Mouse (Mus musculus) heart, embryonic 13.5 days (tissue): ENCODE results near the gene Ugt2b35. TPM values are rescaled to one million over a fixed set of nuclear protein-coding genes. Genes with fewer than 3 reads are reported as not detected.
"Not testable (repeated sequence)": the region's sequence is repeated elsewhere in the genome, so short reads cannot be mapped to it uniquely, and the experiment has no call there.

ENCODE experiments used
- ATAC-seq: fragments of 200-750 bp; cut with Nextera tagmentation; 2 replicates; pipeline ENCODE4 v1.8.0; 2017; ENCODE audit warnings: moderate TSS enrichment; ENCODE audit not compliant: insufficient number of reproducible peaks, low FRiP score, low TSS enrichment; ENCODE audit errors: extremely low read depth
- H3K27ac ChIP-seq: fragments of 300-500 bp; sonication (generic); replicated peaks from 2 replicates; pipeline ENCODE4 v1.5.1; 2015; ENCODE audit warnings: moderate library complexity, mild to moderate bottlenecking, inconsistent platforms
- H3K27me3 ChIP-seq: fragments of 300-500 bp; sonication (generic); replicated peaks from 2 replicates; pipeline ENCODE4 v1.6.1; 2015; ENCODE audit warnings: mild to moderate bottlenecking, inconsistent platforms
- H3K36me3 ChIP-seq: fragments of 300-500 bp; sonication (generic); 2 replicates; pipeline ENCODE4 v1.6.1; 2015; ENCODE audit warnings: mild to moderate bottlenecking, inconsistent platforms
- H3K4me1 ChIP-seq: fragments of 300-500 bp; sonication (generic); 2 replicates; pipeline ENCODE4 v1.6.1; 2015; ENCODE audit warnings: inconsistent platforms
- H3K4me2 ChIP-seq: fragments of 300-500 bp; sonication (generic); 2 replicates; pipeline ENCODE4 v1.6.1; 2015; ENCODE audit warnings: inconsistent platforms, mild to moderate bottlenecking, moderate library complexity
- H3K4me3 ChIP-seq: fragments of 300-500 bp; sonication (generic); 2 replicates; pipeline ENCODE4 v1.5.1; 2015; ENCODE audit warnings: moderate library complexity, mild to moderate bottlenecking, inconsistent platforms
- H3K9ac ChIP-seq: fragments of 300-500 bp; sonication (generic); 2 replicates; pipeline ENCODE4 v1.6.1; 2015; ENCODE audit warnings: inconsistent platforms, mild to moderate bottlenecking, moderate library complexity
- H3K9me3 ChIP-seq: fragments of 300-500 bp; sonication (generic); 2 replicates; pipeline ENCODE4 v1.6.1; 2016; ENCODE audit warnings: inconsistent platforms
- WGBS: fragments of 180-500 bp; shearing (Covaris S2); methylation state at CpG from one replicate; pipeline ENCODE4 v1.1.7; 2015; ENCODE audit warnings: mixed read lengths; 5-methylcytosine and 5-hydroxymethylcytosine counted together
- polyA plus RNA-seq: library from polyadenylated mRNA; unstranded; fragments of >200 nt; fragmentation: Nextera tagmentation; extraction: Ambion mirVana; gene quantifications from 2 replicates; pipeline ENCODE4 v1.2.1, GENCODE M21; 2015

Ugt2b35 gene
- not detected in 2 replicates for polyA plus RNA-seq

- ATAC-seq: no peak
- 53% methylated on average over 4 of the region's 4 CpGs for WGBS
Measured at GRCm38 (mm10) chr5:87000395-87001073, at the start of gene Ugt2b35. Gene Ugt2b35, plus strand, starts transcription at chr5:87000860.

GRCm38 (mm10) chr5:86960504-86960903 is 40.2 kb upstream of the Ugt2b35 start:
- H3K4me2 ChIP-seq: no peak overlapping the region
- no peaks in the 10 kb centered on the region for H3K36me3 ChIP-seq
- no peak overlapping the region for H3K4me3 ChIP-seq
- H3K9ac ChIP-seq: no peak overlapping the region
- H3K4me1 ChIP-seq: no peaks in the 10 kb centered on the region
- H3K27me3 ChIP-seq: no peaks in the 10 kb centered on the region
- WGBS: 67% methylated on average over 3 of the region's 3 CpGs
- H3K9me3 ChIP-seq: no peaks in the 10 kb centered on the region
- no peak for ATAC-seq
- H3K27ac ChIP-seq: no peak overlapping the region

More at GRCm38 (mm10) chr5:87000395-87001073, at the start of gene Ugt2b35:
- Histone ChIP-seq H3K9ac (no peak within 1 kb of the TSS), H3K27ac (no peak within 1 kb of the TSS), H3K36me3 (no peaks in the 10 kb centered on the region), H3K27me3 (no peaks in the 10 kb centered on the region), H3K9me3 (no peaks in the 10 kb centered on the region), H3K4me1 (no peaks in the 10 kb centered on the region), H3K4me2 (no peak within 1 kb of the TSS), H3K4me3 (no peak within 1 kb of the TSS)

DNA sequence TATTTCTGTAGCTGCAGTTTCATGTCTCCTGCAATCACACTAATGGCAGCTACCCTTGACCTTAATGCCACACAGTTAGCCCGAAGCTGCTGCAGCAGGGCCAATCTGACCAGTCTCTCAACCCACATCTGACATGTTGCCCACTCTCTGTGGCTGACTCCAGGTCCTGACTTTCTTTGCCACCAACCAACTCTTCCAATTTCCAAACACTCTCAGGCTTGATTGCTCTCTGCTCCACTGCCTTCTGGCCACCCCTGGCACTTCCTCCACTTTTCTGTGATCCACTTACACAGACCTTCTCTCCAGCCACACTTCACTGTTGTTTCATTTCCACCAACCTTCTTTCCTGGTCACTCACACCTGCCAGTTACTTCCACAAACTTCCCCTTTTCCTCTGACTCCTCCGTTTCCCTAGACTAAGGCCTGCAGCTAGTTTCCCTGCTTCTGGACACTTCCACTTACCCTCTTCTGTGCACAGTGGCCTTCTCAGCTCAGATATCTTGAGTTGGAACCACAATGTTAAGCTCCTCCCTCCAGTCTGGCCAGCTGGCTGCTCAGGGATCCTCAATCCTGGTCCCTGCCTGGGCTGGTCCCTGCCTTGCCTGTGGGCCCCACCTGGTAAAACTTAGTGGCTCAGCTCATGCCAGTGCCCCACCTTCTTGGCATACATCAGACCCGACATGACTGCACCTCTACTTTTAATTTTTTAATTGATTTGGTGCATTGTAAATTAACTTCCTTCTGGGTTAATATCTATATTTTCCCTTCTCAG is 38.9 kb upstream of the Ugt2b35 start:
- WGBS: 51% methylated on average over 3 of the region's 3 CpGs
- Histone ChIP-seq H3K27me3 (no peaks in the 10 kb centered on the region), H3K9ac (no peak overlapping the region), H3K4me2 (no peak overlapping the region), H3K4me3 (no peak overlapping the region), H3K27ac (no peak overlapping the region), H3K4me1 (no peaks in the 10 kb centered on the region), H3K36me3 (no peaks in the 10 kb centered on the region), H3K9me3 (no peaks in the 10 kb centered on the region)
- no peak for ATAC-seq

GRCm38 (mm10) chr5:86962849-86963248 is 37.8 kb upstream of the Ugt2b35 start:
- H3K9me3 ChIP-seq, H3K4me1 ChIP-seq, H3K27ac ChIP-seq, H3K4me2 ChIP-seq, ATAC-seq, H3K4me3 ChIP-seq, H3K9ac ChIP-seq, H3K36me3 ChIP-seq, H3K27me3 ChIP-seq: not testable (repeated sequence)
- WGBS: 68% methylated on average over 1 of the region's 1 CpGs

DNA sequence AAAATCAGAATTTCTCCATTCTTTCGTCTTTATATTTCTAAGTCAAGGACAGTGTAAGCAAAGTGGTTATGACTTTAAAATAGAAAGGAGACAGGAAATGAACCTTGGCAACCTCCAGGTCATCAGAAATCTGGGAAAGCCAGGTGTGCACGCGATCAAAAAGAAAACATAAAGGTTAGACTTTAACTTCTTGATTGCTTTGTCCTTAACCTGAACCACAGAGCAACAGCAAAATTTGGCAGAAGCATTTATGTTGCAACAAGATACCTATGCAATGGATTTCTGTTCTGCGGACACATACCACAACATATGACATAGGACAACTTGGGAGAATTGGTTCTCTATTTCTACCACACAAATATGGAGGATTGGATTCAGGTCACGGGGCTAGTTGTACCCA is 33.4 kb upstream of the Ugt2b35 start:
- H3K9ac ChIP-seq, H3K4me2 ChIP-seq, H3K9me3 ChIP-seq, ATAC-seq, H3K27ac ChIP-seq, H3K4me1 ChIP-seq, H3K27me3 ChIP-seq, H3K4me3 ChIP-seq, H3K36me3 ChIP-seq: not testable (repeated sequence)
- WGBS: 82% methylated on average over 5 of the region's 5 CpGs

DNA sequence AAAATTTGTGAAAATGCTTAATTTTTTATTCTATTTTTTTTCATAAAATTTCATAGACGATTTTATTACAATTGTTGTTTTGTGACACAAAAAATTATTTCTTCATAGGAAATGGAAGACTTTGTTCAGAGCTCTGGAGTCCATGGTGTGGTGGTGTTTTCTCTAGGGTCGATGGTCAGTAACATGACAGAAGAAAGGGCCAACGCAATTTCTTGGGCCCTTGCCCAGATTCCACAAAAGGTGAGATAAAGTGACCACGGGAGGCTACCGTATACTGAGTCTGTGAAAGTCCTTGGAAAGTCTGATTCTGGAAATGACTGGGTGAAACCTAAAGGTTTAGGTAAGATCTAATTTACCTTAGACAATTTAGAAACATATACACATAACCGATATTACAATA is 4.1 kb downstream of the Ugt2b35 start:
- no peak overlapping the region for H3K9ac ChIP-seq
- no peaks in the 10 kb centered on the region for H3K4me1 ChIP-seq
- no peaks in the 10 kb centered on the region for H3K36me3 ChIP-seq
- H3K9me3 ChIP-seq: no peaks in the 10 kb centered on the region
- H3K27me3 ChIP-seq: no peaks in the 10 kb centered on the region
- ATAC-seq: no peak
- H3K27ac ChIP-seq: no peak overlapping the region
- no peak overlapping the region for H3K4me2 ChIP-seq
- no peak overlapping the region for H3K4me3 ChIP-seq
- WGBS: 38% methylated on average over 6 of the region's 6 CpGs

- Histone ChIP-seq H3K36me3 (no peaks in the 10 kb centered on the region), H3K27me3 (no peaks in the 10 kb centered on the region), H3K4me2 (no peak overlapping the region), H3K9ac (no peak overlapping the region), H3K4me3 (no peak overlapping the region), H3K4me1 (no peaks in the 10 kb centered on the region), H3K27ac (no peak overlapping the region), H3K9me3 (no peaks in the 10 kb centered on the region)
- 77% methylated on average over 3 of the region's 3 CpGs for WGBS
- no peak for ATAC-seq
Measured at GRCm38 (mm10) chr5:87015477-87015876, 14.8 kb downstream of the Ugt2b35 start.

- Histone ChIP-seq H3K36me3 (no peaks in the 10 kb centered on the region), H3K4me2 (no peak overlapping the region), H3K9me3 (no peaks in the 10 kb centered on the region), H3K27ac (no peak overlapping the region), H3K4me1 (no peaks in the 10 kb centered on the region), H3K4me3 (no peak overlapping the region), H3K27me3 (no peaks in the 10 kb centered on the region), H3K9ac (no peak overlapping the region)
- ATAC-seq: no peak
- WGBS: 66% methylated on average over 3 of the region's 3 CpGs
Measured at GRCm38 (mm10) chr5:87027359-87027758, 26.7 kb downstream of the Ugt2b35 start.

DNA sequence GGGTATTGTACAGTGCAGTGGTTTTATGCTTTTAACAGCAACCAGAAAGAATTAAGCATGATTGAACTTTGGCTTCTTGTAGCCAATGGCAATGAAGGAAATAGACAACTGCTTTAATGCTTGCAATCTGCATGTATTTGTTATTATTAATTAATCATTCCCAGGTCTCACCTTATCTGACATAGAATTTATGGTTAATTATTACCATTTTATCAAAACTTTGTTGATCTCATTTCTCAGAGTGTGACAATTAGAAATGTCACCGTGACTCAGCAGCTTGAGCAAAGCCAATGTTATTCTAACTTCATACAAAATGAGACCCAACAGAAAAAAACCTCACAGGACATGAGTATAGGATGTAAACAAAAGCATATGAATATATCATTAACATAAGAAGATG is 30.0 kb downstream of the Ugt2b35 start:
- Histone ChIP-seq H3K9me3 (no peaks in the 10 kb centered on the region), H3K9ac (no peak overlapping the region), H3K4me3 (no peak overlapping the region), H3K4me2 (no peak overlapping the region), H3K27me3 (no peaks in the 10 kb centered on the region), H3K4me1 (no peaks in the 10 kb centered on the region), H3K36me3 (no peaks in the 10 kb centered on the region), H3K27ac (no peak overlapping the region)
- no peak for ATAC-seq
- WGBS: 76% methylated on average over 1 of the region's 1 CpGs

Other genes with a start within 250 kb of the Ugt2b35 start
- 21.9 and 24.1 TPM in 2 replicates for gene Ythdc1, start 196.6 kb upstream of the Ugt2b35 start, polyA plus RNA-seq
- 0.11 and 1.9 TPM in 2 replicates for gene Ugt2b34, start 93.9 kb upstream of the Ugt2b35 start, polyA plus RNA-seq
- gene Ugt2b1, start 74.3 kb upstream of the Ugt2b35 start, polyA plus RNA-seq: not detected in 2 replicates
- gene Ugt2b36, start 91.7 kb downstream of the Ugt2b35 start, polyA plus RNA-seq: 0.46 TPM in 1 of 2 replicates, not detected in the other
- gene Ugt2b5, start 139.5 kb downstream of the Ugt2b35 start, polyA plus RNA-seq: 0.28 TPM in 1 of 2 replicates, not detected in the other